Mouse (Mus musculus): ENCODE measurements at regions not wholly inside any gene's neighbourhood (a gene's known extent, or its start where the extent isn't known, plus 50 kb on each side); places are given as distances from the start of the nearest gene placed in this dataset.
A peak's percentile ranks its signal among the peaks of the same experiment; 100 is the strongest.

DNA sequence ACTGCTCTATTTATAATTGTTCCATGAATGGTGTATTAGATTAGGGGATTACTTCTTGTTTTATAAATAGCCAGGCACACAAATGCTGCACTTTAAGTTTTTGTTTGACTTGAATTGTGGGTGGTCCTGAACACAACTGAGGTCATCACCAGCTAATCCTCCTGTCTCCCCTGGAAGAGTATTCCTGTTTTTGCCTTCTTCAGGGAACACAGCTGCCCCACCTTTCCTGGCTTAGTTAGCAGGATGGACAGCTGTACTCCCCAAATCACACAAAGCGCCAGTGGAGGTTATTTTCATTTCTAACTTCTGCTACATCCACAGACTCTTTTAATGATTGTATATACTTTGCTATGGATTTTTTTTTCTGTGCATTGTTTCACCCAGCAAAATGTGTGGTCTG, 357.8 kb upstream of the Sema3a start:
- no peak for TF ChIP-seq POLR2A (IDR thresholded peaks at IDR 0.05; ENCODE audit: insufficient read length, low read depth)
- no peak for TF ChIP-seq TCF12 (IDR thresholded peaks at IDR 0.05; ENCODE audit: insufficient read depth, poor library complexity, severe bottlenecking)
- peak; percentile 40 to 77 (median 58) for TF ChIP-seq MYOD1 (IDR thresholded peaks at IDR 0.05; ENCODE audit: control insufficient read depth in 1 of 3, insufficient read length in 2 of 3, low read depth in 2 of 3)

All from myocyte (in vitro differentiated cells).